Mouse (Mus musculus): ENCODE measurements around the gene Pcgf1. TPM values are rescaled to one million over a fixed set of nuclear protein-coding genes. Genes with fewer than 3 reads are reported as not detected.

The Pcgf1 gene
- total and polyA plus RNA-seq, 2 experiments from 2014 or later = 16.1 to 30.7 TPM

DNA sequence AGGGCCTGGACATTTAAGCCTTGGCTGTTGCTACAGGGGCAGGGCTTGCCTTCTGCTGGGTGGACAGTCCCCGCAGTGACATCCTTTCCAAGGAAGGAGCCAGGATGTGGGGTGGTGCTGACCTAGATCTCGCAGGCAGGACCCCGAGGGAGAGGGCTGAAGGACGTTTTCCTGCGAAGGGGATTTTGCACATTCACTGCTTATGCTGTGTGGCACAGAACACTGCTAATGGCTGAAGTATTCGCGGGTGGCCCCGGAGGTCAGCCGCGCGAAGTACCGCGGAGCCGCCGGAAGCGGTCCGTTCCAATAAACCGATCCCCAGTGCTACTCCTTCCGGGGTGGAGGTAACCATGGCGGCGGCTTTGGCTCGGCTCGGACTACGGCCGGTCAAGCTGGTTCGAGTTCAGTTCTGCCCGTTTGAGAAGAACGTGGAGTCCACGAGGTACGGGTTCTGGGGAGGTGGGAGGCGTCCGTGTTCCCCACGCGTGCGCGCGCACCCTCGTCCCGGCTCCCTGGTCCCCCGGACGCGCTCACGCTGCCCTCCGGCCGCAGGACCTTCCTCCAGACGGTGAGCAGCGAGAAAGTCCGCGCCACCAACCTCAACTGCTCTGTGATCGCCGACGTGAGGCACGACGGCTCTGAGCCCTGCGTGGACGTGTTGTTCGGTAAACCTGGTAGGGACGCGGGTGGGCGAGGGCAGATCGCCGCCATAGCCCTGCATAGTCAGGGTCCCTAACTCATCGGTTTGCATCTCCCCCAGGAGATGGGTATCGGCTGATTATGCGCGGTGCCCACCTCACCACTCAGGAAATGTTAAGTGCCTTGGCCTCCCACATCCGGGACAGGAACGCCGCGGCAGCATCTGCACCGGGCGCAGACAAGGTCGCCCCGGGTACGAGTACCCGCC, 31.3 kb downstream of the Pcgf1 start, which contains the start of gene Mrpl53:
Mrpl53 (plus strand) TSS at position 279 of the 907 bp plus-strand sequence.
- Histone ChIP-seq H3K4me2 (ENCODE audit: low read depth) (peak within 1 kb of the TSS; percentile 90), H3K9me3 (ENCODE audit: low read length) (no peaks in the 10 kb centered on the region), H3K4me1 (ENCODE audit: insufficient read depth) (peaks cover 9% of the 10 kb centered on the region; the same call in 1 of the 2 replicates), H3K27me3 (ENCODE audit: insufficient read depth, low read length) (no peaks in the 10 kb centered on the region), H3K36me3 (ENCODE audit: insufficient read depth) (no peaks in the 10 kb centered on the region; the same call in 1 of the 2 replicates), H3K9ac (peak within 1 kb of the TSS; percentile 89), H3K4me3 (ENCODE audit: low read depth, low read length) (peak within 1 kb of the TSS; percentile 80), H3K27ac (ENCODE audit: low read depth, low read length) (peak within 1 kb of the TSS; percentile 88)
- TF ChIP-seq CTCF (IDR thresholded peaks at IDR 0.05; ENCODE audit: low read depth) = no peak
- peak; percentile 83 for DNase-seq
- WGBS = under 1% methylated on average over 76 of the region's 76 CpGs
- peak; percentile 85 for ATAC-seq

DNA sequence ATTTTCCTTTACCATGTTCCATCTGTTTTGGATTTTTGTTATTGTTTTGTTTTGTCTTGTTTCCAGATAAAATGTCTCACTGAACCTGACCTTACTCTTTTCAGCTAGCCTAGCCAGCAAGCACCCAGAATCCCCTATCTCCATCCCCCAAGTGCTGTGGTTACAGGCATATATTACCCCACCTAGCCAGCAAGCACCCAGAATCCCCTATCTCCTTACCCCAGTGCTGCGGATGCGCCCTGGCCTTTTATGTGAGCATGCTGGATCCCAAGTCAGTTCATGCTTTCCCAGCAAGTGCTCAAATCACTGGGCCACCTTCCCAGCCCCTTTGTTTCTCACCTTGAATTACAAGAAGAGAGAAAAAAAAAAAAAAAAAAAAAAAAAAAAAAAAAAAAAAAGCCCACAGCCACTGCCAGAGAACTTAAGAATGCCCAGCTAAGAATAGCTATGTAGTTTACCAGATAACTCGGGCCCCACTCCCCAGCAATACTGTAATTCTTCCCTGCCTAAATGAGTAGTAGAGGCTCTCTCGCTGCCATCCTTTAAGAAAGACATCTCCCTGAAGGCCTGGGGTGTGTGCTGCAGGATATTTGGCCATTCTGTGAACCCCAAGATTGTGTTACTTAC, 34.0 kb downstream of the Pcgf1 start:
- DNase-seq = no peak
- no peak for TF ChIP-seq CTCF (IDR thresholded peaks at IDR 0.05; ENCODE audit: low read depth)
- H3K36me3 ChIP-seq (ENCODE audit: insufficient read depth) = no peaks in the 10 kb centered on the region; the same call in 1 of the 2 replicates
- 91% methylated on average over 4 of the region's 4 CpGs for WGBS
- H3K4me1 ChIP-seq (ENCODE audit: insufficient read depth) = peaks cover 9% of the 10 kb centered on the region; the same call in 1 of the 2 replicates
- ATAC-seq = no peak
- no peaks in the 10 kb centered on the region for H3K27me3 ChIP-seq (ENCODE audit: insufficient read depth, low read length)
- H3K9ac ChIP-seq = no peak overlapping the region
- no peak overlapping the region for H3K4me2 ChIP-seq (ENCODE audit: low read depth)
- H3K9me3 ChIP-seq (ENCODE audit: low read length) = no peaks in the 10 kb centered on the region
- H3K4me3 ChIP-seq (ENCODE audit: low read depth, low read length) = no peak overlapping the region
- no peak overlapping the region for H3K27ac ChIP-seq (ENCODE audit: low read depth, low read length)

DNA sequence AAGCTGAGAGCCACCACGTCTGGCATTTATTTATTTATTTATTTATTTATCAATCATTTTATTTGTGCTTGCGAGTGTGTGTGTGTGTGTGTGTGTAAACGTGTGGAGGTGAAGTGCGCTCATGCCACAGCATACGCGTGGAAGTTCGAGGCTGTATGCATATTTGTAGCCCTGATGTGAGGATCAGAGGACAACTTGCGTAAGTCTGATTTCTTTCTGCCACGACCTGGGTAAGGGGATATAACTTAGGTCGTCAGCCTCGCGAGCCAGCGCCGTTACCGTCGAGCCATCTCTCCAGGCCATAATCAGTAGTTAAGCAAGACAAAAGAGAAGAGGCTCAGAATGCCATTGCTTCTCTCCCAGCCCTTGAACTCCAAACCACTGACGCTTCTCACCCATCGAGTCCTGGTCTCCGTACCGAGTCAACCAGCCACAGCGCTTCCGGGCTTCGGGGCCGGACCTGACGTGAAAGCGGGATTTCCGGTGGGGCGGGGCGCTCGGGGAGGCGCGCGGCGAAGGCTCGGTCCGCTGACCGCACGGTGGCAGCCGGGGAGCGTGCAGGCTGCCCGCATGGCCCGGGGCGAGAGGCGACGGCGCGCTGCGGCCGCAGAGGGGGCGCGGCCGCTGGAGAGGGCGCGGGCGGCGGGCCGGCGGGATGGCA, 37.5 kb downstream of the Pcgf1 start, which contains the start of gene Mogs:
Mogs (plus strand) TSS at position 486 of the 661 bp plus-strand sequence.
- Histone ChIP-seq H3K36me3 (ENCODE audit: insufficient read depth) (peaks cover 25% of the 10 kb centered on the region), H3K27me3 (ENCODE audit: insufficient read depth, low read length) (no peaks in the 10 kb centered on the region), H3K9me3 (ENCODE audit: low read length) (no peaks in the 10 kb centered on the region), H3K4me1 (ENCODE audit: insufficient read depth) (peaks cover 2% of the 10 kb centered on the region; the same call in 1 of the 2 replicates), H3K9ac (peak within 1 kb of the TSS; percentile 76), H3K27ac (ENCODE audit: low read depth, low read length) (peak within 1 kb of the TSS; percentile 74), H3K4me2 (ENCODE audit: low read depth) (peak within 1 kb of the TSS; percentile 92), H3K4me3 (ENCODE audit: low read depth, low read length) (peak within 1 kb of the TSS; percentile 68)
- 2% methylated on average over 47 of the region's 58 CpGs for WGBS
- ATAC-seq (peak; percentile 92), DNase-seq (peak; percentile 90)
- peak; percentile 53 for TF ChIP-seq CTCF (IDR thresholded peaks at IDR 0.05; ENCODE audit: low read depth)

DNA sequence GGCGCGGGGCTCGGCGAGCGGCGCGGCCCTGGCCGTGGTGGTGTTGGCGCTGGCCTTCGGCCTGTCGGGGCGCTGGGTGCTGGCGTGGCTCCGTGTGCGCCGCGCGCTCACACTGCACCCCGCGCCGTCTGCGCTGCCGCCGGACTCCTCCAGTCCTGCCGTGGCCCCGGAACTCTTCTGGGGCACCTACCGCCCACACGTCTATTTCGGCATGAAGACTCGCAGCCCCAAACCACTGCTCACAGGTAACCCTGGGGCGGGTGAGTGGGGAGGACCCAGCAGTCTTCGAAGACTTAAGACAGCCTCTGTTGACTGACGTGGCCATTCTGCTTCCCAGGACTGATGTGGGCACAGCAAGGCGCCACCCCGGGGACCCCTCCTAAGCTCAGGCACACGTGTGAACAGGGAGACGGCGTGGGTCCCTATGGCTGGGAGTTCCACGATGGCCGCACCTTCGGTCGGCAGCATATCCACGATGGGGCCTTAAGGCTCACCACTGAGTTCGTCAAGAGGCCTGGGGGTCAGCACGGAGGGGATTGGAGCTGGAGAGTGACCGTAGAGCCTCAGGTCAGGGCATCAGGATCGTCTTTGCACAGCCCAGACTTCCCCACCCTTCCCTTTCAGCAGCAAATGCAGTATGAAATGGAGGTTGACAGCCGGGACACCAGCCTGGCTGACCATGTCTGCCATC, 38.2 kb downstream of the Pcgf1 start:
- Histone ChIP-seq H3K4me2 (ENCODE audit: low read depth) (peak overlapping the region; percentile 92), H3K9me3 (ENCODE audit: low read length) (no peaks in the 10 kb centered on the region), H3K4me1 (ENCODE audit: insufficient read depth) (peaks cover 7% of the 10 kb centered on the region; the same call in 1 of the 2 replicates), H3K9ac (peak overlapping the region; percentile 76), H3K27ac (ENCODE audit: low read depth, low read length) (peak overlapping the region; percentile 74), H3K27me3 (ENCODE audit: insufficient read depth, low read length) (no peaks in the 10 kb centered on the region), H3K36me3 (ENCODE audit: insufficient read depth) (peaks cover 25% of the 10 kb centered on the region), H3K4me3 (ENCODE audit: low read depth, low read length) (peak overlapping the region; percentile 68)
- TF ChIP-seq CTCF (IDR thresholded peaks at IDR 0.05; ENCODE audit: low read depth) = no peak
- under 1% methylated on average over 47 of the region's 48 CpGs for WGBS
- ATAC-seq (peak; percentile 62), DNase-seq (no peak)

DNA sequence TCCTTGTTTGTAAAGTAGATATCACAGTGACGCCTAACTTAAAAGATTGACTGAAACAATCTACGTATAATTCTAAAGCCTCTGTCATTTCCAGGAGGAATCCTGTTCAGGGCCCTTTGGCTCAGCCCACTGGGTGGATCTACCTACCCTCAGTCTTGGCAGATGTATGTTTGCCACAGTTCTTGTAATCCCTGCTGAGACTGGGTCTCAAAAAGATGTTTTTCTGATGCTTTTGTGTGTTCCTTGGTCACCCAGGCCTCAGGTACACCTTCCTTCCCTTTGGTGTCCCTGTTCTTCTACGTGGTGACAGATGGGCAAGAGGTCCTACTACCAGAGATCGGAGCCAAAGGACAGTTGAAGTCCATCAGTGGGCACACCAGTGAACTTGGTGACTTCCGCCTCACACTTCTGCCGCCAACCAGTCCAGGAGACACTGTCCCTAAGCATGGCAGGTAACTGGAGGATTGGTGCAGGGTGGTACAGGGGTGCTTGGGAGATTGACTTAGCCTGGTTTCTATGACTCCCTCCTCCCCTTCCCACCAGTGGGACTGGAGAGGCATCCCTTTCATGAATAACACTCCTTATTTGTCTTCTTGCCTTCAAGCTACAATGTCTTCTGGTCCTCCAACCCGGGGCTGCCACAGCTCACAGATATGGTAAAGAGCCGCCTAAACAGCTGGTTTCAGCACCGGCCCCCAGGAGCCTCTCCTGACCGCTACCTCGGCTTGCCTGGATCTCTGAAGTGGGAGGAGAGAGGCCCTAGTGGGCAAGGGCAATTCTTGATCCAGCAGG, 38.9 kb downstream of the Pcgf1 start:
- Histone ChIP-seq H3K9ac (peak overlapping the region; percentile 76), H3K27me3 (ENCODE audit: insufficient read depth, low read length) (no peaks in the 10 kb centered on the region), H3K4me1 (ENCODE audit: insufficient read depth) (peaks cover 7% of the 10 kb centered on the region; the same call in 1 of the 2 replicates), H3K9me3 (ENCODE audit: low read length) (no peaks in the 10 kb centered on the region), H3K36me3 (ENCODE audit: insufficient read depth) (peaks cover 25% of the 10 kb centered on the region), H3K4me2 (ENCODE audit: low read depth) (peak overlapping the region; percentile 92), H3K4me3 (ENCODE audit: low read depth, low read length) (peak overlapping the region; percentile 68), H3K27ac (ENCODE audit: low read depth, low read length) (no peak overlapping the region)
- DNase-seq = no peak
- no peak for TF ChIP-seq CTCF (IDR thresholded peaks at IDR 0.05; ENCODE audit: low read depth)
- 76% methylated on average over 11 of the region's 11 CpGs for WGBS
- ATAC-seq = no peak

DNA sequence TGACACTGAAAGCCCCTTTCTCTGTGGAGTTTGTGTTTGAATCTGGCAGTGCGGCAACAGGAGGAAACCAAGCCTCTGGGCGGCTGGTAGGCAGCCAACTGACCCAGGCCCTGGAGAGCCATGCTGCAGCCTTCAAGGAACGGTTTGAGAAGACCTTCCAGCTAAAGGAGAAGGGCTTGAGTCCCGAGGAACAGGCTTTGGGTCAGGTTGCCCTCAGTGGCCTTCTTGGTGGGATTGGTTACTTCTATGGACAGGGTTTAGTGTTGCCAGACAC, 39.4 kb downstream of the Pcgf1 start:
- H3K27ac ChIP-seq (ENCODE audit: low read depth, low read length) = no peak overlapping the region
- no peak overlapping the region for H3K4me3 ChIP-seq (ENCODE audit: low read depth, low read length)
- H3K36me3 ChIP-seq (ENCODE audit: insufficient read depth) = peaks cover 25% of the 10 kb centered on the region
- no peak for DNase-seq
- no peaks in the 10 kb centered on the region for H3K9me3 ChIP-seq (ENCODE audit: low read length)
- ATAC-seq = no peak
- peaks cover 8% of the 10 kb centered on the region for H3K4me1 ChIP-seq (ENCODE audit: insufficient read depth)
- no peak overlapping the region for H3K9ac ChIP-seq
- no peak overlapping the region for H3K4me2 ChIP-seq (ENCODE audit: low read depth)
- no peaks in the 10 kb centered on the region for H3K27me3 ChIP-seq (ENCODE audit: insufficient read depth, low read length)
- 85% methylated on average over 4 of the region's 4 CpGs for WGBS
- no peak for TF ChIP-seq CTCF (IDR thresholded peaks at IDR 0.05; ENCODE audit: low read depth)
